Mouse (Mus musculus) v-Abl transformed pro-B cells (cell line): ENCODE data around the gene Fsd1.

Experiments
- in situ Hi-C, 2 experiments: fragments of 400-800 bp; cut with MboI; formaldehyde crosslinking; loops; one replicate each; pipeline ENCODE4 v1.15.1; 2025; ENCODE audit not compliant: unreplicated experiment in 2 of 2

Fsd1 gene

DNA sequence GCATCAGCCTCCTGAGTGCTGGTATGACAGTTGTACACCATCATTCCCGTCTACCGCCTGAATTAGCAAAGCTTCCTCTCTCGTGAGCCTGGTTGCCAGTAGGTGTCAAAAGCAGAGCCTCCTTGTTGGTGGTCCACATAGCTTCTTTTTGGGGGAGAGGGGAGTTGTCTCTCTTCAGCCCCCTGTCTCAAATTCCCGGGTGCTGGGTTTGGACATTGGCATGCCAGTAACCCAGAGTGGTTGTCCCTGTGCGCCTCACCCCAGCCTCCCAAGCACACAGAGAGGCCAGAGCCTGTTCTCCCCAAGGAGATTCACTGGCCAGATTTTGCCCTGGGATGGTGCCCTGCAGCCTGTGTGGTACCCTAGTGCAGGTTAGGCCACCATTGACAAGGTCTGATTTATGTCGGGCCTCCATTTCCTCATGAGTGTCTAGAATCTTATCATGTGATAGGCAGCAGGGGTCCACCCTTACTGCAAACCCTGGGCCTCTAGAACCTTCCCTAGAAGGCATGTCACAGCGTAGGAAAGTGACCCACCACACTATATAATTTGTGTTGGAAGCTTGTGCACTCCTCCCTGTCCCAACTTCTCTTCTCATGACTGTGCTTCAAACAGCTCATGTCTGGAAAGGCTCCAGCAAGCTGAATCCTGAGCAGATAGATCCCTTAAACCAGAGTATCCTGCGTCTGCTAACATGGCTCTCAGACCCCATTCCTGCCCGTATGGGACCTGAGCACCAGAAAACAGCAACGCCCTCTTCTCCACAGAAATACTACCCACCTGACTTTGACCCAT lies 26.2 kb upstream of the Fsd1 start:
- in situ Hi-C loops = loop anchor here (5.0 to 25.0 kb wide), 5 partner anchors 145 to 297 kb away; partner anchors contain the start of genes Dpp9 (in 1 of the 2) and Fem1a (in 1 of the 2)

DNA sequence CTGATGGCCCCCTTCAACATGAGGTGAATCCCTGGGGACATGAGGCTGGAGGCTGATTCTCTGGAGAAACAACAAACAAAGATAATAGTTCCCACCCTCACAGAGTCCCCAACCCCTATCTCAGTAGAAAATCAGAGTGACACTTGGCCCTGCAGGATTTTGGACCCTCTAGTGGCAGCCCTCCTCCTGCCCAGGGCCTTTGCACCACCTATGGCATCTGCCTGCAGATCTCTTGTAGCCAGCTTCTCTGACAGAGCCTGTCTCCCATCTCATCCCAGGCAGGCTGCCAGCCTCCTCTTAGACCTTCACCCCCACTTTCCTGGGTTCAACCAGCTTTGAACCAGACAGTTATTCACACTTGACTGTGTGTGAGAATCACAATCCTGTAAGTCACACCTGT lies 25.5 kb upstream of the Fsd1 start:
- in situ Hi-C loops = loop anchor here (5.0 to 25.0 kb wide), 2 partner anchors 252 to 253 kb away; partner anchors contain the start of gene Dpp9 (in 1 of the 2)

DNA sequence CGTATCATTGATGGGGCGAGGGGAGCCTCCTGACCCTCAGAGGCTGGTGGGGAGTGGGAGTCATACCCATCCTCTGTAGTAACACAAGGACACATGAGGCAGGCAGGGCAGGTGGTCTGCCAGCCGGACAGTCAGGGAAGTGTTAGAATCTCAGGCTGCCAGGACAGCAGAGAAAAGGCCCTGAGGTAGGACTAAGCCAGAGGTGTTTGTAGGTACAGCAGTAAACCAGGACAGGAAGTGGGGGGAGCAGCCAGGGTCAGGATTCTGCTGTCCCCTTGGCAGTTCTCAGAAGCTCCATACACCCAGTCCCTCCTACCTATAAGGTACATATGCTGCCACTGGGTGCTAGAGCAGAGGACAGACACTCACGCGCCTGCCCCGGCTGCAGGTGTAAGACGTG lies 24.7 kb upstream of the Fsd1 start:
- in situ Hi-C loops = loop anchor here (5.0 to 25.0 kb wide), 2 partner anchors 251 to 254 kb away; partner anchors contain the start of gene Dpp9 (in 1 of the 2)

DNA sequence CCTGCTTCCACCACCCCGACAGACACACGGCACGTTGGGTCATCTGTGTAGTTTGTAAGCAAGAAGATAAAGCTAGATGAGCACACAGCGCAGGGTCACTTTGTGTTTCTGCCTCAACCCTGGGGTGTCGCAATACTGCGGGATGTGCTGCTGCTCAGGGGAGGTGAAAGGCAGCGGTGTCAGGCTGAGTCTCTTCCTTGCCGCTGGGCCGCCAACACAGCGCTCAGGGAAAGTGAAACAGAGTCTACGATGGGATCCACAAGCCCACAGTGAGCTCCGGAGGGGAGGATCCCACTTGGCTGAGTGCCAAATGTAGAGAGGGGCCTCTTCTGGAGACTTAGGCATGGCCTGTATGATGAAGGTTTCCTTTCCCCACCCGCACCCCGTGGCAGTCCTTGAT lies 23.1 kb upstream of the Fsd1 start:
- in situ Hi-C loops = loop anchor here (5.0 to 25.0 kb wide), 2 partner anchors 249 to 256 kb away; partner anchors contain the start of gene Dpp9 (in 1 of the 2)

DNA sequence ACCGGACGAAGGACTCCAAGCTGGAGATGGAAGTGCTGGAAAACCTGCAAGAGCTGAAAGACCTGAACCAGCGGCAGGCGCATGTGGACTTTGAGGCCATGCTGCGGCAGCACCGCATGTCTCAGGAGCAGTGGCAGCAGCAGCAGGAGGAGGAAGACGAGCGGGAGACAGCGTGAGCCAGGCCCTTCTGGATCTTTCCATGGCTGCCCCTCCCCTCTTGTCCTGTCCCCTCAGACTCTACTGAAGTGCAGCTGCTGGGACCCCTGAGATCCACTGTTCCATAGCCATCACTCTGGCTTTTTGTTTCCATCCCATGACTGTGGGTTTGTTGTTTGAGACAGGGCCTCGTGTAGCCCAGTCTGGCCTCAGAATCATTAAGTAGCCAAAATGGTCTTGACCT lies 21.8 kb upstream of the Fsd1 start:
- in situ Hi-C loops = loop anchor here (5.0 to 25.0 kb wide), 2 partner anchors 248 to 257 kb away; partner anchors contain the start of gene Dpp9 (in 1 of the 2)

DNA sequence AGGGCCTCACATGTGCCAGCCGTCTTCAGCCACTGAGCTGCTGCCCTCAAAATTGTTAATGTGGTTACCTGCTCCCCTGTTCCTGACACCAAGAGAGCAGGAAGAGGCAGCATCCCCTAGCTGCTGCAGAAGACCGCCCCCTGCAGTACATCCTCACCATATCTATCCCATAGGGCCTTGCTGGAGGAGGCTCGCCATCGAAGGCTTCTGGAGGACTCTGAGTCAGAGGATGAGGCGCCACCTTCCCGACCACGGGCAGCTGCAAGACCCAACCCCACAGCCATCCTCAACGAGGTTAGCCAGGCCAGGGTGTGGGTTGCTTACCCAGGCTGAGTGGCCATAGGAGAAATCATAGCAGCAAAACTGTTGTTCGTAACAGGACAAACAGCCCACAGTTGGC lies 21.3 kb upstream of the Fsd1 start:
- in situ Hi-C loops = loop anchor here (5.0 to 25.0 kb wide), 2 partner anchors 247 to 258 kb away; partner anchors contain the start of gene Dpp9 (in 1 of the 2)

DNA sequence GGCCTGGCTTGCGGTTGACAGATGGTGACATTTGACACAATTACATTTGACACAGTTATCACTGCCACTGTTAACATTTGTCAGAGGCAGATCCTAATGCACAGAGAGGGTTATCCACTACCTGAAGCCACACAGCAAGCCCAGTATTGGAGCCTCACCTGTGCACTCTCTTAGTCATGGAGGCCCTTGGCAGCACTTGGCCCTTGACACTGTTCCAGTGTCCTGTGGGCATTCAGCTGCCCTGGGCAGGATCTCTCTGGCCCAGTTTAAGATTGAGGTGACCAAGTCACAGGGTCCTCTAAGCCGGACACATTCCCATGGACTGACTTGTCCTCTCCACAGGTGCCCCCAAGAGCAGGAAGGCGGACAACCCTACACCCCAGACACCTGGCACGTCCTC lies 19.1 kb upstream of the Fsd1 start:
- in situ Hi-C loops = loop anchor here in 1 of 2 experiments (25.0 kb wide), 1 partner anchor 245 kb away; the partner anchor contains the start of gene Dpp9

DNA sequence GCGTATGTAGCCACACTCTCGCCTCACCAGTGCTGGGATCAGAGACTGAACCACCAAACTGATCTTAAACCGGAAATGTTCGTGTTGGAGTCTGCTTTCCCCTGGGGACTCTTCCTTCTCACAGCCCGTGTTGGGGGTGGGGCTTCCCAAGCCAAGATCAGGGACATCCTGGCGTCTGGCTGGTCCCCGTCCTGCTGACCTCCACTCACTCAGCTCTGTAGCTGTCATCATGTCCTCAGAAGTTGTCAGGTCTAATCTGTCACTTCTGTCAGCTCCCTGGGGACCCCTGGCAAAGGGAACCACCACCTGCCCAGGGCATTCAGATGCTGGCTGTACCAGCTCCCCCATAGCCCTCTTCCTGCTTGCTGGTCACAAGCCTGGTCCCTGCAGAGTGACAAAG lies 18.1 kb upstream of the Fsd1 start:
- in situ Hi-C loops = loop anchor here in 1 of 2 experiments (25.0 kb wide), 1 partner anchor 244 kb away; the partner anchor contains the start of gene Dpp9

DNA sequence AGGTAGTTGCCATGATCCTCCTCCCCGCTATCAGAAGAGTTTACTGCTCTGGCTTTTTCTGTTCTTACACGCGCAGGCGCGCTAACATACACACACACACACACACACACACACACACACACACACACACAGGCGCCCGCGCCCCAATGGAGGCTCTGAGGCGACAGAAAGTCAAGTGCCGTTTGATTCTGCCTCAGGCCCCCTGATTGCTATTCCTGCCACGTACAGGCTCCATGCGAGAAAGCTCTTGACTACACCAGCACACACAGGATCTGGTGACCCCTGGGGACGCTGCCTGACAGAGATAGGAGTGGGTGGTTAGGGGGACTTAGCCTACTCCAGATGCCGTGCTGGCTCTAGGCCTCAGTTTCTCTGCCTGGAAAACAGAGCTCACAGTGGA lies 16.7 kb upstream of the Fsd1 start:
- in situ Hi-C loops = loop anchor here in 1 of 2 experiments (25.0 kb wide), 1 partner anchor 243 kb away; the partner anchor contains the start of gene Dpp9

DNA sequence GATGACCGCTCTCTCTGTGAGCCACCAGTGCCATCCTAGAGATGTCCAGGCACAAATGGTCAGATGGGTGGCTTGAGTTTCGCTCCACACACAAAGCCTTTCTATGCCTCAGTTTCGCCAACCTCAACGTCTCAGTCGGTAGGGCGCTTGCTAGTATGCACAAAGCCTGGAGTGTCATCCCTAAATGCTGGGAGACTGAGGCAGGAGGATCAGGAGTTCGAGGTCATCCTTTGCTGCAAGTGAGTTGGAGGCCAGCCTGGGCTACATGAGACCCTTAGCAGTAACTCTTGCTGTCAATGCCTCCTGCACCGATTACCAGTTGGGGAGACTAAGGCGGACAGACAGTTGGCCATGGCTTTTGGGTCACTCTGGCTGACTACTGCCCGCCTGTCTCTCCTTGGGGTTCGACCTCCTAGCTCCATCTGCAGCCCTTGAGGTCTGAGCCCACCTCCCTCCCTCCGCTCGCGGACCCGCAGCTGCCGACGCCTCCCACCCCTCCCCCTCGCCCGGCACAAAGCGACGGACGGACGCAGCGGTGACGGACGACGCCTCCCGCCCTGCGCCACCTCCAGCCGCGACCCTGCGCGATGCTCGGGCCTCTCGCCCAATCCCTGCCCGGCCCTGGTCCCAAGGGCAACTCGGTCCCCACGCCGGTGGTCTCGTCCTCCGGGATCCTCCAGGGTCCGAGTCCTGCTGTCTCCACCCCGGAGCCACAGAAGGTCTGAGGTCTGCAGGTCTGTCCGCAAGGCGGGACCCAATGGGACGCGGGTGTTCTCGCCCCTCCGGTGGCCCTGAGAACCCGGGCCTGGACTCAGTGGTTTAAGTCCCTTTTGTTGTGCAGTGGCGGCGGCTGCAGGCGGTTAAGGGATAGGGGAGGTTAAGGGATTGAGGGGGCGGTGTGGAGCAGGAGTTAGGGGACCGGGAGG lies 16.1 kb upstream of the Fsd1 start, which contains the start of gene Shd:
Gene Shd (plus strand): TSS at position 502 of the 926 bp plus-strand sequence.
- in situ Hi-C loops = loop anchor here in 1 of 2 experiments (5.0 to 25.0 kb wide), 3 partner anchors 42 to 375 kb away; partner anchors contain the start of gene Dpp9

DNA sequence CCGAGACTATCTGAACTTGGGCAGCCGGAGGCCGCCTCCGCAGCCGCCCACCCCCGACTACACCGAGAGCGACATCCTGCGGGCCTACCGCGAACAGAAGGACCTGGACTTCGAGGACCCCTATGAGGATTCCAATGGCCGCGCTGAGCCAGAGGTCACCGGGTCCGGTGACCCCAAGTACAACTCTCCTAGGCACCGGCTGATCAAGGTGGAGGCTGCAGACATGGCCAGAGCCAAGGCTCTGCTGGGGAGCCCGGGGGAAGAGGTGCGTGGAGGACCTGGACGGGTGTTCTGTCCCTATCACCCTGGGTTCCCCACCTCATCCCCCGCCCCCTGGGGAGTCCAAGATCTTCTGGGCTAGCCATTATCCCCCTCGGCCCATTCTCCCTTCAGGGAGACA lies 14.9 kb upstream of the Fsd1 start:
- in situ Hi-C loops = loop anchor here in 1 of 2 experiments (5.0 to 25.0 kb wide), 3 partner anchors 41 to 373 kb away; partner anchors contain the start of gene Dpp9

DNA sequence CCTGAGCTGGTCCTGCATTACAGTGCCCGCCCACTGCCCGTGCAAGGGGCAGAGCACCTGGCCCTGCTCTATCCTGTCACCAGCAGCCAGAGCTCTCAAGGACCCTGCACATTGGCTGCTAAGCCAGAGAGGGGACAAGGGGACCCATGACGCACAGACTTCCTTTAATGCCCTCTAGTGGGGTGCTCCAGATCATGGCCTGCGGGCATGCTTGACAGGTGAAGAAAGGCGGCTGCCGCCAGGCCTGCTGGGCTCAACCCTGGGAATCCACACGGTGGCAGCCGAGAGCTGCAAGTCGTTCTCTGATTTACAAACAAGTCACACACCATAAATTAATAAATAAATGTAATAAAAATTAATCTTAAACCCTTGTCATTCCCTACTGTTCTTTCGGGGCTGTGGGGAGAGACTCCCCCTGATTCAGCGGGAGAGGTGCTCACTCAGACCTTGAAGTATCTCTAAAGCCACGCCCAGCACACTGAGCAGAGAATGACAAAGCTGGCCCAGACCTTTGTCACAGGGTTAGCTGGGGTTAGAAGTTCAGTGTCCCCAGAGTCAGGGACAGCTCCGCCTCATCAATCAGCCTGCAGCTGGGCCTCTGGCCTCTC lies 9.9 kb upstream of the Fsd1 start:
- in situ Hi-C loops = loop anchor here in 1 of 2 experiments (10.0 kb wide), 1 partner anchor 368 kb away; no protein-coding TSS in a partner anchor

DNA sequence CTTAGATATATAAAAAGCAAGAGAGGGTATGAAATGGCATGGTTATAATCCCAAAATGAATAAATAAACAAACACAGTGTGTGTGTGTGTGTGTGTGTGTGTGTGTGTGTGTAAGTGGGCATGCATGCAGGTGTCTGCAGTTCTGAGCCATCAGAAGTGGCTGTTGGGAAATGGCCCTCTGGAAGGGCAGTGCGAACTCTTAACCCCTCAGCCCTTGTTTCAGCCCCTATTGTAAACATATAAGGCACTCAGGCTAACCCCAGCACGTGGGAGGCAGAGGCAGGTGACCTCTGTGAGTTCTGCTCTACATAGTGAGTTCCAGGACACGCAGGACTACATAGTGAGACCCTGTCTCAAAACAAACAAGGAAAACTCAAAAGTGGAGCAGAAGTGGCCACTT lies 9.0 kb upstream of the Fsd1 start:
- in situ Hi-C loops = loop anchor here in 1 of 2 experiments (10.0 kb wide), 1 partner anchor 368 kb away; no protein-coding TSS in a partner anchor

DNA sequence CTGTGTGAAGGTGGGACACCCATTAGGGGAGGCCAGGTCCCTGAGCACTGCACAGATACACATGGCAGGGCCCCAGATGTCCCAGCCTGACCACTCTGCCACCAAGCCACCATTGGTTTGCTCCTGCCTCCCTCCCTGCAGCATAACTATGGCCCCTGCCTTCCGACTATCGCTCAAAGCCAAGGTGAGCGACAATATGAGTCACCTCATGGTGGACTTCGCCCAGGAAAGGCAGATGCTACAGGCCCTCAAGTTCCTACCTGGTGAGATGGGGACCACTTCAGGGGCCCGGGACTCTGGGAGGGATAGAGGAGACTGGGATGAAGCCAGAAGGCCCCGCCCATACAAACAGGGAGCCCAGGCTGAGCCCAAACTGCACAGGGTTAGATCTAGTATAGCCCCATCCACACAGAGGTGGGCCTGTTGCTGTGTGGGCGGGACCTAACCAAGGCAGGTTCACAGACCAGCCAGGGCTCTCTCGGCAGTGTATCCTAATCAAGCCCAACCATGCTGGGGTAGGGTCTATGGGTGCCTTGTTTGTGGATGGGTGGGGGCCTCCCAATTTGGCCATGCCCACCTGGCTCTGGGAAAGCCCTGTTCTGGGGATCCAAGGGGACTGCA lies 4.1 kb downstream of the Fsd1 start:
- in situ Hi-C loops = no loop called here

DNA sequence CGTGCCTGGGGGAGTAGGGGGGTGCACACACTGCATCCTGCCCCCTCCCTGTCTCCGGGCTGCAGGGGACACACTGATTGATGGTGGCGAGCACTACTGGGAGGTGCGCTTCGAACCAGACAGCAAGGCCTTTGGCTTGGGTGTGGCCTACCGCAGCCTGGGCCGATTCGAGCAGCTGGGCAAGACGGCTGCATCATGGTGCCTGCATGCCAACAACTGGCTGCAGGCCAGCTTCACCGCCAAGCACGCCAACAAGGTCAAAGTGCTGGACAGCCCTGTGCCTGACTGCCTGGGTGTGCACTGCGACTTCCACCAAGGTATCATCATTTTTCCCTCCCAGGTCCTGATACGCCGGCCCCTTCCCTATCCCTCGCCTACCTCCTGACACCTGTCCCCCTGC lies 9.7 kb downstream of the Fsd1 start:
- in situ Hi-C loops = no loop called here

DNA sequence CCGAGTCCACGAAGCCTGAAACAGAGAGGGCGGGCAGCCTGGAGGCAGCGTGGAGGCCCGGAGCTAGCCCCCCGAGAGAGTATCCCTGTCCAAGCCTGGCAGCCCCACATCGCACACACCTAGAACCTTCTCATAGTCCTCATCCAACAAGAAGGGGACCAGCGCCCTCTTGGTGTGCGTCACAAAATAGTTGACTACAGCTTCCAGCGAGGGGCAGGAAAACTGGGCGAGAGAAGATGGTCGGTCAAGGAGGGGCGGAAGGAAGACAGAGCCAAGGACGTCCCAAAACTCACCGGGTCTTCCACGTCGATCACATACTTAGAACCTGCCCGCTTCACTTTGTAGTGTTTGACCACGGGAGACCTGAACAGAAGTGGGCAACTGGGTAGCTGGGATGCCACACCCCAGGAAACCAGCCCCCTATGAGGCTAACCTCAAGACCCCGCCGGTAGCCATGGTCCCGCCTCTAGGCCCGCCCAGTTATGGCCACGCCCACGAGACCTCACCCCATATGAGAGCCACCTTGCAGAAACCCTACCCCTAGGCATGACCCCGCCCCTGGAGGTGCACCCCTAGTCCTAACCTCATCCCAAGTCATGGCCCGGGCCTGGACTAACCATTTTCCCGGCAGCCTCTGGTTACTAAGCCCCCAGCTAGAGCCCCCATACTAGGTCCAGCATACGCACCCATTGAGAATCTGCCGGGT lies 13.6 kb downstream of the Fsd1 start:
- in situ Hi-C loops = no loop called here

DNA sequence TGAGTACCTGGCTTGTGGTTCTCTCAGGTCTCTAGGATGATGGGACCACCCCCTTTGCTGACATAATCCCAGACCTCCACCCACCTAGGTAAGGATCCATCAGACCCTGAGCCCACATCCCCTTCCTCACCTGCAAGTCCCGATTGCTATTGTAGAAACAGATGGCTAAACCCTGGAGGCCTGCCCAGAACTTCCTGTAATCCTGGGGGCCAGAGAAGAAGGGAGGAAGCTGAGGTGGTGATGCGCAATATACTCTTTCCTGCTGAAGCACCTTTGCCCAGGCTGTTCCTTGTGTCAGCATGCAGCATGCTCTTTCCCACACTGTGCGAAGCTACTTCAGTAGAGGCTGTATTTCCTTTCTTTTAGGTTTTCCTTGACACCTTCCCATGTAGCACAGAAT lies 16.7 kb downstream of the Fsd1 start:
- in situ Hi-C loops = no loop called here

DNA sequence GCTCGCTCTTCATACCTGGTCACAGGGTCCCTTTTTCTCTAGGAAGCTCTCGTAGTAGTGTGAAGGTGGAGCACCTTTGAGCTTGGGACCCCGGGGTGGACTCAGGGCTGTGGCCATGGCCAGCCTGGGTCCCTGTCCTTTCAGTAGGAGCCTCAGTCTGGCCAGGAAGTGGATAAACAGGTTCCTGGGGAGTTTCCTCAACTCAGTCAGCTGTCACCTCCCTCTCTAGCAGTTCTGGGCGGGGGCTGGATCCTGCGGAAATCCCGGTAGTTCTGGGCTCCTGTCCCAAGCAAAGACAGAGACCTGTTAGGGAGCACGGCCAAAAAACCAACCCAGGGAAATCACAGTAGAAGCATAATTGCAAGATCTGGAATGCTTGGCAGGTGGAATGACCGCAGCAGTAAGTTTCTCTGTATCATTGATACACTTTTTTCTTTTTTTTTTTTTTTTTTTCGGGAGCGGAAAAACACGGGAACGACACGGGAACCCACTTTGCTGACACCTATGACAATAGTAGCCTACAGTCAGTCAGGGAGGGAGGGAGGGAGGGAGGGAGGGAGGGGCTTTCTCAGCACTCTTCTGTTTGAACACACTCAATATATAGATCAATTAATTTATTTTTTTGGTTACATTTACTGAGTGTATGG lies 19.2 kb downstream of the Fsd1 start, which contains the start of the genes Stap2 and Mpnd:
Gene Stap2 (minus strand): TSS at position 170 of the 647 bp plus-strand sequence.
Gene Mpnd (plus strand): TSS at position 297 of the 647 bp plus-strand sequence.
- in situ Hi-C loops = no loop called here
